Mouse (Mus musculus) thymus, adult 2 months (tissue): Measurements from ENCODE around the gene Mdh1.

Experiments used
- CTCF ChIP-seq: fragments of 200-500 bp; IDR thresholded peaks from 2 replicates; pipeline ENCODE4 v1.5.1; 2012; ENCODE audit warnings: mild to moderate bottlenecking, control low read depth, low read length, moderate library complexity, borderline replicate concordance; ENCODE audit not compliant: control insufficient read depth, poor library complexity, insufficient read depth; ENCODE audit errors: extremely low read depth
- POLR2A ChIP-seq: fragments of 200-500 bp; IDR thresholded peaks from 2 replicates; pipeline ENCODE4 v1.6.1; 2012; ENCODE audit warnings: mild to moderate bottlenecking, low read length, control low read depth, moderate library complexity; ENCODE audit not compliant: control insufficient read depth, poor library complexity, insufficient read depth; ENCODE audit errors: extremely low read depth

DNA sequence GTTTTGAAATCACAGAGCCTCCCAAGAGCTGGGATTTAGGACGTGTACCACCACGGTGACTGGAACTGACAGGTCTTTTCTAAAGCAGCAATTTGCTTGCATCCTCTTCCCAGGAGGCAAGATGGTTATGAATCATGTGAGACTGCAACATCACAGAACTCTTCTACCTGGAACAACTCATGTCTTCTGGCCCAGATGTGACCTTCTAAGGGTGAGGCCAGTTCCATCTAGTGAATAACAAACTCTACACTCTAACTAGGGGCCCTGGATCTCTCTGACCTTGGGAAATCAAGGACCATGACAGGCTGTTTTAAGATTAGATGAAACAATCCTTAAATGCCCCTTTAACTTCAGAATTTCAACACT lies 2.1 kb downstream of the Mdh1 start:
- no peak for TF ChIP-seq POLR2A
- no peak for TF ChIP-seq CTCF
